8 mouse cellular contexts compared by ENCODE assay signal in the genomic region with DNA sequence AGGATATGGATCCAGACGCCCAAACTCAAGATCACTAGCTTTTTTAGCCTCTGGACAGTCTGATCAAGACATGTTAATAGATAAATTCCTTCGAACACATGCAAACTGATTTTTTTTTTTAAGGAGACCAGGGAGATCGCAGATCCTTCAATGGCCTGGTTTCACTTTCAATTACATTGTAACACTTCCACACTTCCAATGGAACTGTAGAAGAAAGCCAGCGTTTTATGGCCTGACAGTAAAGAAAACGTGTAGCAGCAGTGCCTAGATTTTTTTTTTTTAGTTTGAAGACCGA. TPM values are rescaled to one million over a fixed set of nuclear protein-coding genes. Genes with fewer than 3 reads are reported as not detected.
A peak's percentile ranks its signal among the peaks of the same experiment; 100 is the strongest.
DNase-seq lines count a peak whose midpoint lies in the region; ATAC-seq and TF ChIP-seq lines count a peak whose summit lies in the region.

No protein-coding gene starts in this region.

- H3K79me2 ChIP-seq in heart, adult 2 months (replicated peaks; ENCODE audit: control insufficient read depth, insufficient read depth, low read length), result peaks cover 6% of the 10 kb centered on the region
- H3K79me2 ChIP-seq in C2C12 (ENCODE audit: control insufficient read depth, insufficient read depth), result peaks cover 61% of the 10 kb centered on the region

- peak overlapping the region; percentile 98 for H3ac ChIP-seq in C2C12 (ENCODE audit: control insufficient read depth, insufficient read length, low read depth)

- peak overlapping the region; percentile 92 for H3K9ac ChIP-seq in heart, adult 2 months (ENCODE audit: low read depth, low read length)
- peak overlapping the region; percentile 95 for H3K9ac ChIP-seq in forebrain, embryonic 15.5 days (replicated peaks)
- peak overlapping the region; percentile 97 for H3K9ac ChIP-seq in liver, postnatal 0 days (replicated peaks)

- H3K27ac ChIP-seq in heart, adult 2 months, result peak overlapping the region; percentile 97
- no peak overlapping the region for H3K27ac ChIP-seq in forebrain, embryonic 15.5 days (replicated peaks)
- H3K27ac ChIP-seq in liver, postnatal 0 days (ENCODE audit: low read depth), result peak overlapping the region; percentile 98

- peak in 1 of 2 experiments; percentile 22 for DNase-seq in heart, adult 2 months
- no peak for DNase-seq in heart, adult 8-10 months (ENCODE audit: low spot score)
- no peak for DNase-seq in liver, postnatal 0 days
- no peak for DNase-seq in urinary bladder, postnatal 14 days (ENCODE audit: low spot score)
- no peak for DNase-seq in thymus, postnatal 4 days
- DNase-seq in cerebellum, postnatal 4 days (ENCODE audit: low spot score in 2 of 2), result no peak

- H3K36me3 ChIP-seq in heart, adult 2 months (ENCODE audit: control insufficient read depth, insufficient read depth, low read length), result peaks cover 20% of the 10 kb centered on the region
- peaks cover 26% of the 10 kb centered on the region for H3K36me3 ChIP-seq in C2C12 (ENCODE audit: control insufficient read depth, insufficient read depth)
- H3K36me3 ChIP-seq in forebrain, embryonic 15.5 days, result 0 out of 2 replicates have a peak, but pooled peaks cover 3% of the 10 kb centered on the region
- no peaks in the 10 kb centered on the region for H3K36me3 ChIP-seq in liver, postnatal 0 days (replicated peaks; ENCODE audit: insufficient read depth, low read length)

- H3K27me3 ChIP-seq in heart, adult 2 months (ENCODE audit: control insufficient read depth, insufficient read depth, low read length), result no peaks in the 10 kb centered on the region
- H3K27me3 ChIP-seq in C2C12 (ENCODE audit: control insufficient read depth, insufficient read depth, insufficient read length), result no peaks in the 10 kb centered on the region
- no peaks in the 10 kb centered on the region for H3K27me3 ChIP-seq in forebrain, embryonic 15.5 days
- H3K27me3 ChIP-seq in liver, postnatal 0 days (ENCODE audit: insufficient read depth, low read length), result no peaks in the 10 kb centered on the region

- no peaks in the 10 kb centered on the region for H3K9me3 ChIP-seq in forebrain, embryonic 15.5 days
- no peaks in the 10 kb centered on the region for H3K9me3 ChIP-seq in liver, postnatal 0 days (ENCODE audit: low read length)

- peak overlapping the region; percentile 75 for H3K4me2 ChIP-seq in forebrain, embryonic 15.5 days (replicated peaks)
- peak overlapping the region; percentile 85 for H3K4me2 ChIP-seq in liver, postnatal 0 days (ENCODE audit: low read depth, low read length)

- peaks cover 59% of the 10 kb centered on the region for H3K79me3 ChIP-seq in C2C12 (ENCODE audit: low read depth)

- peak overlapping the region; percentile 86 for H3K4me3 ChIP-seq in heart, adult 2 months
- peak overlapping the region; percentile 84 for H3K4me3 ChIP-seq in C2C12 (ENCODE audit: insufficient read depth, poor library complexity, severe bottlenecking)
- peak overlapping the region; percentile 97 for H3K4me3 ChIP-seq in forebrain, embryonic 15.5 days
- H3K4me3 ChIP-seq in liver, postnatal 0 days (ENCODE audit: low read depth, low read length), result peak overlapping the region; percentile 96

- peaks cover 19% of the 10 kb centered on the region for H3K4me1 ChIP-seq in heart, adult 2 months (ENCODE audit: control insufficient read depth, insufficient read depth, low read length)
- H3K4me1 ChIP-seq in forebrain, embryonic 15.5 days, result peaks cover 33% of the 10 kb centered on the region
- H3K4me1 ChIP-seq in liver, postnatal 0 days (ENCODE audit: insufficient read depth), result peaks cover 36% of the 10 kb centered on the region

- TF ChIP-seq POLR2A in heart, adult 2 months (IDR thresholded peaks at IDR 0.05; ENCODE audit: insufficient read depth, low read depth, low read length), result no peak

- under 1% methylated on average over 6 of the region's 6 CpGs for WGBS in heart, adult 2 months
- 25% methylated on average over 6 of the region's 6 CpGs for WGBS in forebrain, embryonic 15.5 days
- 4% methylated on average over 6 of the region's 6 CpGs for whole genome bisulfite sequencing in liver, postnatal 0 days (ENCODE audit: insufficient replicate concordance)

- no peak for ATAC-seq in forebrain, embryonic 15.5 days (replicated peaks)
- no peak for ATAC-seq in liver, postnatal 0 days

- no peak for TF ChIP-seq CTCF in heart, adult 2 months (IDR thresholded peaks at IDR 0.05)
- TF ChIP-seq CTCF in C2C12 (IDR thresholded peaks at IDR 0.05; ENCODE audit: control insufficient read depth, insufficient read depth, insufficient read length), result no peak
- TF ChIP-seq CTCF in liver, postnatal 0 days (IDR thresholded peaks at IDR 0.05; ENCODE audit: low read depth), result no peak

- intact Hi-C loops in heart, adult 2 months (cut with DNase I), result loop anchor here (2.0 kb wide), 3 partner anchors 49 to 71 kb away; a partner anchor contains a TSS

- no peak for TF ChIP-seq EP300 in heart, adult 2 months (IDR thresholded peaks at IDR 0.05; ENCODE audit: insufficient read depth, low read depth, low read length)
- TF ChIP-seq EP300 in liver, postnatal 0 days (IDR thresholded peaks at IDR 0.05; ENCODE audit: low read depth), result no peak

TF ChIP-seq in C2C12, 6 proteins besides CTCF, POLR2A, EP300 and RAD21:
- TF ChIP-seq MYOD1 (IDR thresholded peaks at IDR 0.05; ENCODE audit: control insufficient read depth, insufficient read length, low read depth) (no peak), FOSL1 (IDR thresholded peaks at IDR 0.05; ENCODE audit: insufficient read depth, low read length, poor library complexity, severe bottlenecking) (no peak), MYOG (IDR thresholded peaks at IDR 0.05; ENCODE audit: control insufficient read depth, extremely low read depth, insufficient read length) (no peak), MAX (IDR thresholded peaks at IDR 0.05) (no peak), CEBPB (IDR thresholded peaks at IDR 0.05; ENCODE audit: low read depth) (no peak), USF1 (IDR thresholded peaks at IDR 0.05; ENCODE audit: low read depth) (no peak)

RNA-seq across cellular contexts. Expression of a gene that starts 1.2 kb away (rescaled TPM):
- total RNA-seq in heart, adult 2 months (2021), result 10 to 100 TPM; 75.0 to 80.1 TPM
- 29.9 and 50.4 TPM in 2 replicates for polyA plus RNA-seq in heart, adult 2 months (2012; rRNA removed)
- 10 to 100 TPM; 74.8 to 90.9 (median 80.1) TPM for total RNA-seq in heart, adult 8-10 months (2022)
- polyA plus RNA-seq in C2C12 (2012; fragmentation: generic; extraction: Trizol), result 22.9 TPM
- 5.6 and 8.5 TPM in 2 replicates for polyA plus RNA-seq in forebrain, embryonic 15.5 days (2015; fragmentation: Nextera tagmentation; extraction: Ambion mirVana)
- 5.8 and 10.0 TPM in 2 replicates for polyA plus RNA-seq in liver, postnatal 0 days (2015; fragmentation: Nextera tagmentation; extraction: Ambion mirVana)

RNA-seq across cellular contexts. Expression of a gene that starts 48.1 kb away (rescaled TPM):
- 10 to 100 TPM; 12.1 to 15.1 TPM for total RNA-seq in heart, adult 2 months (2021)
- 8.6 and 11.5 TPM in 2 replicates for polyA plus RNA-seq in heart, adult 2 months (2012; rRNA removed)
- total RNA-seq in heart, adult 8-10 months (2022), result 10 to 100 TPM in 3 of 4 experiments, 1 to 10 TPM in 1; 9.9 to 12.7 (median 11.3) TPM
- 16.6 TPM for polyA plus RNA-seq in C2C12 (2012; fragmentation: generic; extraction: Trizol)
- polyA plus RNA-seq in forebrain, embryonic 15.5 days (2015; fragmentation: Nextera tagmentation; extraction: Ambion mirVana), result 38.8 and 40.5 TPM in 2 replicates
- 16.3 and 19.3 TPM in 2 replicates for polyA plus RNA-seq in liver, postnatal 0 days (2015; fragmentation: Nextera tagmentation; extraction: Ambion mirVana)
